Mouse (Mus musculus): Measurements from ENCODE around the gene Tap2.

DNA sequence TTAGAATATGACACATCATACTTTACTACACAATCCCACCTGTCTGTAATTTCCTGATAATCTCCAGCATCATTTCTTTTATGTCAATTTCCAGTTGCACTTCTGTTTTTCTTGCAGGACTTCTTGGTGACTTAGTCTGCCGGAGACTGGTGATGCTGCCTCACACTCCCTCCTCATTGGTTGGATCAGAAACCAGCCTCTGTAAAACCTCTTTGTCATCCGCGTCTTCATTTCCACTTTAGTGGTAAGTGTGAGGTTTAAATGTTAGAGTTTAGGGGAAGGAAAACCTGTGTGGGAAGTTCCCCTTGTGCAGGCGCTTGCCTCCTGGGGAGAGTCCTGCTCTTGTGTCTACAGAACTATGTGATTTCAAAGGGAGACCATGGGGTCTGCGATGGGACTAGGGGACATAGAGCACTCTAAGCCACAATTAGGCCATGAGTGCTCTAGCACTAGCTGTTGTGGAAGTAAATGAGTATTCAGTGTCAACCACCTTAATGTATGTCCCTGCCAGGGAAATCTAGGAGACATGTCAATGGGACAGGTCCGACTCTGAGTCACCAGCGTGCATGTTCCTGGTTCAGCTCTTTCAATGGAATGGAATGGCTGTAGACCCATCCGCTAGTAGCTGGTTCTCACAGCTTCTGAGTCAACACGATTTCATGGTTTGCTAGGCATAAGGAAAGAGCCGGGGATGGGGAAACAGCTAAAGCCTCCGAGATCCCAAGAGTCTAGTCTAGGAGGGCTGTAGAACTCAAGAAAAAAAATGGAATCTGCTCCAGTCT lies 54.5 kb downstream of the Tap2 start, which contains the start of gene H2-Ab1:
- TF ChIP-seq CTCF (conservative IDR thresholded peaks at IDR 0.05; ENCODE audit: low read length) (no peak), POU5F1 (IDR thresholded peaks at IDR 0.05; ENCODE audit: borderline replicate concordance, low read length) (no peak), NANOG (IDR thresholded peaks at IDR 0.05; ENCODE audit: borderline replicate concordance, low read length) (no peak)

All from E14TG2a.4 (cell line).